Mouse (Mus musculus): ENCODE data around the gene Gm49661. TPM values are rescaled to one million over a fixed set of nuclear protein-coding genes. Genes with fewer than 3 reads are reported as not detected.
A peak's percentile ranks its signal among the peaks of the same experiment; 100 is the strongest.

Gene Gm49661
- polyA plus RNA-seq, 1 experiment from 2014 or later: not detected

DNA sequence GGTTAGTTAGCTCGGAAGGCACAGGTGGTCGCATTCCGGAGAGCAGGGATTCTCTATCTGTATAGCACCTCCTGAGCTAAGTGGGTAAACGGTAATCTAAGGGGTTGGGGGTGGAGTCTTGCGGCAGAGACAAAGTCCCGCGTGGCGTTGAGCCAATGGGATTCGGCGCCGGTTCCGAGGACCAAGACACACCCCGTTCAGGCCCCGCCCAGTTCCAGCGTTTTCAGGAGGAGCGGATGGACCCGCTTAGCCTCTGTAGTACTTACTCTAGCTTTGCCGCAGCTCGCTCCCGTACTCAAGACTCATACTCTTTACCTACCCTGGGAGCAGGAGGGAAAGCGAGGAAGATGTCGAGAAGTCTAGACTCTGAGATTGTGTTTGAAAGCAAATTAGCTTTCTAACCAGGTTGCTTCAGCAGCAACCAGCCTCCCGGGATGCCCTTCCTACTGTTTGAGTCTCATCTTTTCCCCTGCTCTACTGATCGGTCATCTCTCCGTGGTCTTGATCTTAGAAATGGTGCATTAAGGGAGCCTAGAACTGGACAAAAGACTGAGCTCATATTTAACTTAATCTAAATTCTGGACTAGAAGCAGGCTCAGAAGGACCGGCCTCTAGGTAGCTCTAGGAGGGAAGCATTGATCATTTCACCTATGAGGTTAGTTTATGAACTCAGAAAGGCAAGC is 24.6 kb downstream of the Gm49661 start:
- no peaks in the 10 kb centered on the region for H3K9me3 ChIP-seq (replicated peaks)
- peak; percentile 73 for ATAC-seq (ENCODE audit: insufficient read depth)
- no peak overlapping the region for H3K27ac ChIP-seq (replicated peaks)
- H3K4me1 ChIP-seq (replicated peaks): peaks cover 33% of the 10 kb centered on the region
- no peaks in the 10 kb centered on the region for H3K36me3 ChIP-seq (replicated peaks)
- H3K4me3 ChIP-seq (replicated peaks): peak overlapping the region; percentile 17; the same call in 1 of the 2 replicates
- H3K4me2 ChIP-seq: peak overlapping the region; percentile 46
- H3K27me3 ChIP-seq: peaks cover 94% of the 10 kb centered on the region
- WGBS (ENCODE audit: insufficient replicate concordance): 3% methylated on average over 26 of the region's 26 CpGs
- no peak overlapping the region for H3K9ac ChIP-seq

- 27% methylated on average over 4 of the region's 4 CpGs for WGBS (ENCODE audit: insufficient replicate concordance)
- Histone ChIP-seq H3K4me1 (replicated peaks) (peaks cover 33% of the 10 kb centered on the region), H3K27ac (replicated peaks) (no peak overlapping the region), H3K4me2 (no peak overlapping the region), H3K9ac (no peak overlapping the region), H3K4me3 (replicated peaks) (no peak overlapping the region), H3K27me3 (peaks cover 96% of the 10 kb centered on the region), H3K9me3 (replicated peaks) (no peaks in the 10 kb centered on the region), H3K36me3 (replicated peaks) (no peaks in the 10 kb centered on the region)
- no peak for ATAC-seq (ENCODE audit: insufficient read depth)
Measured at GRCm38 (mm10) chr8:84943699-84944098, 25.5 kb downstream of the Gm49661 start.

DNA sequence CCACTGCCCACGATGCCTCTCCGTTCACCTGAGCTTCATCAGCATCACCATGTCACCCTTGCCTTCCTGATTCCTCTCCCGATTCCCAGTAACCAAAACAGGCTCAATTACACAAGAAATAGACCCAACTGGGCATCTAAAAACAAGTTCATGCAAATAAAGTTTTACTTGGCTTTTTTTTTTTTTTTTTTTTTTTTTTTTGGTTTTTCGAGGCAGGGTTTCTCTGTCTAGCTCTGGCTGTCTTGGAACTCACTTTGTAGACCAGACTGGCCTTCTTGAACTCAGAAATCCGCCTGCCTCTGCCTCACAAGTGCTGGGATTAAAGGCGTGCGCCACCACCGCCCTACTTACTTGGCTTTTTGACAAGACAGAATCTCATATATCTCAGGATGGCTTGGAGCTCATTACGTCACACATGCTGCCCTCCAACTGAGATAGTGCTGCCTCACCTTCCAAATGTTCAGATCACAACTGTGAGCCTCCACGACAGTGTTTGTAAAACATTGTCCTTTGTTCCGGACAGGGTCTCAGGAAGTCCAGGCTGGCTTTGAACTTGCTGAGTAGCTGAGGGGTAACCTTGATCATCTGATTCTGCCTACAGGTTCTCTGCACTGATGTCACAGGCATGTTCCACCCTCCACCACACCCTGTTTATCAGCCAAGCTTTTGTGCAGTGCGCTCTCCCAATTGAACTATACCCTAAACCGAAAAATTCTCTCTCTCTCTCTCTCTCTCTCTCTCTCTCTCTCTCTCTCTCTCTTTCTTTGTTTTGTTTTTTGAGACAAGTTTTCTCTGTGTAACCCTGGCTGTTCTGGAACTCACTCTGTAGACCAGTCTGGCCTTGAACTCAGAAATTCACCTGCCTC is 31.4 kb downstream of the Gm49661 start:
- Histone ChIP-seq H3K4me1 (replicated peaks) (peaks cover 29% of the 10 kb centered on the region), H3K36me3 (replicated peaks) (no peaks in the 10 kb centered on the region), H3K4me2 (peak overlapping the region; percentile 75), H3K9me3 (replicated peaks) (no peaks in the 10 kb centered on the region), H3K27me3 (peaks cover 95% of the 10 kb centered on the region), H3K9ac (no peak overlapping the region), H3K27ac (replicated peaks) (no peak overlapping the region), H3K4me3 (replicated peaks) (peak overlapping the region; percentile 46; the same call in 1 of the 2 replicates)
- no peak for ATAC-seq (ENCODE audit: insufficient read depth)
- 39% methylated on average over 13 of the region's 13 CpGs for WGBS (ENCODE audit: insufficient replicate concordance)

DNA sequence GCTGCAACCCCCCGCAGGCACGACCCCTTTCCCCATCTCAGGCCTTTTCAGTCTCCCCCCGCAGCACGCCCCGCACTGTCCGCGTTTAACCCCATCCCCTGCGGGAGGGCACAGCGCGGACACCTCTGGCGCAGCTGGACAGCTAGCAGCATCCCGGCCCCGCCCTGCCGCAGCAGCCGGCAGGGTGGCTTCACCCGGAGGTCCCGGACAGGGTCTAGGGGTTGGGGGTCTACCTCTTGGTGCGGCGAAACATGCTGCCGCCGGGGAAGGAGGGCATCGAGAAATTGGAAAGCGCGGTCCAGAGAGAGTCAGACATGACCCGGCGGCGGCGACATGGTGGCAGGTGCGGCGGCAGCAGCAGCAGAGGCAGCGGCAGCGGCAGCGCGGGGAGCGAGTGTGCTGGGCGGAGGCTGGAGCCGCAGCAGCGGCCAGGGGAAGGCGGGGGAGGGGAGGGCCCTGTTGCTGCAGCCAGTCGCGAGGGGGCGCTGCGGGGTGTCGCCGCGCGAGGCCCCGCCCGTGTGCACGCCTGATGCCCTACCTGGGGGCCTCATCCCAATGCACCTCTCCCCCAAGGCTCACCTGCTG is 32.2 kb downstream of the Gm49661 start, which contains the start of gene Mast1:
Gene Mast1 (minus strand): TSS at position 398 of the 585 bp plus-strand sequence.
- H3K36me3 ChIP-seq (replicated peaks): no peaks in the 10 kb centered on the region
- peaks cover 29% of the 10 kb centered on the region for H3K4me1 ChIP-seq (replicated peaks)
- peak within 1 kb of the TSS; percentile 75 for H3K4me2 ChIP-seq
- WGBS (ENCODE audit: insufficient replicate concordance): 2% methylated on average over 50 of the region's 50 CpGs
- peak; percentile 52 for ATAC-seq (ENCODE audit: insufficient read depth)
- H3K9me3 ChIP-seq (replicated peaks): no peaks in the 10 kb centered on the region
- H3K27ac ChIP-seq (replicated peaks): no peak within 1 kb of the TSS
- H3K9ac ChIP-seq: no peak within 1 kb of the TSS
- peak within 1 kb of the TSS; percentile 46 for H3K4me3 ChIP-seq (replicated peaks)
- peaks cover 98% of the 10 kb centered on the region for H3K27me3 ChIP-seq

DNA sequence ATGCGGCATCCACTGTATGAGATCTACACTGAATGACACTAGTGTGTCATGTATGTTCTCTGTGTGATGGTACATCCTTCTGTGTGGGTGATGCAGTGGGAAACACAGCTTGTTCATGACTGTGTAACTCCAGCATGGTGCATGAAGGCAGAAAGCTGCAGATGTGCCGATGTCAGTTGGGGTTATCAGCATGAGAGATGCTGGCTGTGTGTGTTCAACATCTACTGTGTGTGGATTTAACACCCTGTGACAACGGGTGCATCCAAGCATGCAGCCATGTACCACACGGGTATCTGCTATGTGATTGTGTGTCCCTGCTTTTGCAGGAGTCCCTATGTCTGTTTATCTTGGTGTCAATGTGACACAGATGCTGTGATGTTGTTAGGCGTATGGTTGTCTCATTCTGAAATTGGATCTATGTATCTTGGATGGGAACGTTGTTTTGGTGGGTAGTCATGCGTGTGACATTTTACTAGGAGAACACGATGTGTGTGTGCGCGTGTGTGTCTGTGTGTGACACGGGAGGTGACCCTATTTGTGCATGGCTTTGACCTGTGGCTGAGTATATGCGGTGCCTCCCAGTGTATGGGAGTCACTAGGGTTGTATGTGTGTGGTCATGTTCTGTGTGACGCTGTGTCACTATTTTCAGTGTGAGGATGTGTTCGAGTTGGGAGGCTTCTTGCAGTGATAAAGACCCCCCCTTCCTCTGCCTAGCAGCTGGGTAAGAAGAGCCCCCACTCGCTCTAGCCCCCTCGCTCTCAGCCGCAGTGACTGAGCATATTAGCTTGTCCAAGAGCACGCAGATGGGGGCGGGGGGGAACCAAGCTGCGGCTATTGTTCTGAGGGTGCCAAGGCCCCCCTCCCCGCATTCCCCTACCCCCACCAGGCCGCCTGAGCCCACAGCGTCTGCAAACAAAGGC is 32.9 kb downstream of the Gm49661 start:
- 21% methylated on average over 23 of the region's 23 CpGs for WGBS (ENCODE audit: insufficient replicate concordance)
- no peak for ATAC-seq (ENCODE audit: insufficient read depth)

DNA sequence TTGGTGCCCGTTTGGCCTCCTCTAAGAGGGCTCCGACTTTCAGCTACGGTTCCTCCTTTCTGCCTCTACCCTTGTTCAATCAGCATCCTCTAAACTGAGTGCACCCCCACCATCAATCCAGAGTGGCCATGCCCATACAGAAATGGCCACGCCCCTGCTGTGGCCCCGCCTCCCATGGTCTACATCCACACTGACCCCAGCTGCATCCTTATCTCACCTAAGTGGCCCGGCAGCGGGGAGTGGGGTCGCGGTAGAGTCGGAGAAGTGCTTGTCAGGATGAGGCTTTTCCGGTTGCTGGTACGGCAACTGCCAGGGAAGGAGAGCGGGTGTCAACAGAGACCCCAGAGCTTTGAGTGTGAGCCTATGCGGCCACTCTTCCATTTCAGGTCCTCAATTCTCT is 33.7 kb downstream of the Gm49661 start:
- no peaks in the 10 kb centered on the region for H3K9me3 ChIP-seq (replicated peaks)
- H3K27ac ChIP-seq (replicated peaks): no peak overlapping the region
- H3K4me3 ChIP-seq (replicated peaks): no peak overlapping the region
- H3K4me2 ChIP-seq: no peak overlapping the region
- no peak overlapping the region for H3K9ac ChIP-seq
- WGBS (ENCODE audit: insufficient replicate concordance): 3% methylated on average over 14 of the region's 14 CpGs
- no peak for ATAC-seq (ENCODE audit: insufficient read depth)
- peaks cover 98% of the 10 kb centered on the region for H3K27me3 ChIP-seq
- H3K36me3 ChIP-seq (replicated peaks): no peaks in the 10 kb centered on the region
- H3K4me1 ChIP-seq (replicated peaks): peaks cover 29% of the 10 kb centered on the region

More for the DNA sequence above, 32.9 kb downstream of the Gm49661 start:
- Histone ChIP-seq H3K9me3 (replicated peaks) (no peaks in the 10 kb centered on the region), H3K4me1 (replicated peaks) (peaks cover 29% of the 10 kb centered on the region), H3K27ac (replicated peaks) (no peak overlapping the region), H3K4me3 (replicated peaks) (peak overlapping the region; percentile 46), H3K4me2 (peak overlapping the region; percentile 75), H3K27me3 (peaks cover 98% of the 10 kb centered on the region), H3K9ac (no peak overlapping the region), H3K36me3 (replicated peaks) (no peaks in the 10 kb centered on the region)

DNA sequence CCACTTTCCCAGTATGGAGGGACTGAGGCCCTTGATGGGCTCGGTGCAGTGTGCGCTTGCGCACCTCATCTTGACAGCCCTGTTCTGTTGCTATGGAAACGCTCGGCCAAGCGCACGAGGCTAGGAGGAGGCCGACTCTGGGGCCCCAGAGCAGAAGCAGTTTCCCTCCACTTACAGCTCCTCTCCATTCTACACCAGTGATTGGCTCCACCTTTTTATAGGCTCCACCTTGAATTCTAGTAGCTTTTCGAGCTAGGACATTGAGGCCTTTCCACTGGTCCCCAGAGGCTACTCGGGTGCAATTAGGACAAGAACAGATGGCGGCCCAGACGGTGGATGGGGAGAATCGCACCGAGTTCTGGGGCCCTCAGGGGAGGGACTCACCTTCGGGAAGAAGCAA is 34.4 kb downstream of the Gm49661 start:
- H3K27ac ChIP-seq (replicated peaks): no peak overlapping the region
- no peak for ATAC-seq (ENCODE audit: insufficient read depth)
- H3K27me3 ChIP-seq: peaks cover 98% of the 10 kb centered on the region
- H3K4me2 ChIP-seq: no peak overlapping the region
- H3K9ac ChIP-seq: no peak overlapping the region
- 3% methylated on average over 15 of the region's 15 CpGs for WGBS (ENCODE audit: insufficient replicate concordance)
- H3K4me1 ChIP-seq (replicated peaks): peaks cover 29% of the 10 kb centered on the region
- no peak overlapping the region for H3K4me3 ChIP-seq (replicated peaks)
- no peaks in the 10 kb centered on the region for H3K9me3 ChIP-seq (replicated peaks)
- no peaks in the 10 kb centered on the region for H3K36me3 ChIP-seq (replicated peaks)

- H3K36me3 ChIP-seq (replicated peaks): no peaks in the 10 kb centered on the region
- 64% methylated on average over 16 of the region's 16 CpGs for WGBS (ENCODE audit: insufficient replicate concordance)
- peaks cover 34% of the 10 kb centered on the region for H3K4me1 ChIP-seq (replicated peaks)
- H3K4me3 ChIP-seq (replicated peaks): no peak overlapping the region
- ATAC-seq (ENCODE audit: insufficient read depth): no peak
- no peak overlapping the region for H3K27ac ChIP-seq (replicated peaks)
- H3K9me3 ChIP-seq (replicated peaks): no peaks in the 10 kb centered on the region
- no peak overlapping the region for H3K9ac ChIP-seq
- H3K27me3 ChIP-seq: peaks cover 98% of the 10 kb centered on the region
- H3K4me2 ChIP-seq: no peak overlapping the region
Measured at GRCm38 (mm10) chr8:84933767-84934559, 35.3 kb downstream of the Gm49661 start.

DNA sequence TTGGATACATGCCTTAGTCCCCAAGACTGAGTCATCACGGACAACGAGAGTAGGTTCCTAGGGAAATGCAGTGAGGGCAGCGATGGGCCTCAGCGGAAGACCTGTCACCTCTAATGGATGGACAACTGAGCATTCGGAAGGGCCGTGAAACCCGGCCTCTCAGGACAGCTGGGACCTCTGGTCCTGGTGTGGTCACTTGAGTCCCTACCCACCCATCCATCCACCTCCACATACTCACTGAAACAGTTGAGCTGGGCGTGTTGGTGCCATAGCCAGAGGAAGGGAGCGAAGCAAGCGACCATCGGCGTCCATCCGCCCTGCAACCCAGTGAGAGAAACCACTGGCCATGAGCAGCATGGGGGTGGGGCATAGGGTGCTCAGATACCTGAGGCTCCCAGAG is 38.7 kb downstream of the Gm49661 start:
- H3K4me3 ChIP-seq (replicated peaks): no peak overlapping the region
- H3K36me3 ChIP-seq (replicated peaks): no peaks in the 10 kb centered on the region
- H3K4me2 ChIP-seq: no peak overlapping the region
- no peak overlapping the region for H3K9ac ChIP-seq
- H3K27me3 ChIP-seq: peaks cover 83% of the 10 kb centered on the region
- no peaks in the 10 kb centered on the region for H3K9me3 ChIP-seq (replicated peaks)
- peaks cover 20% of the 10 kb centered on the region for H3K4me1 ChIP-seq (replicated peaks)
- H3K27ac ChIP-seq (replicated peaks): no peak overlapping the region
- ATAC-seq (ENCODE audit: insufficient read depth): no peak
- 77% methylated on average over 13 of the region's 13 CpGs for WGBS (ENCODE audit: insufficient replicate concordance)
